Mouse (Mus musculus) erythroblast, embryonic 14.5 days (primary cell): Measurements from ENCODE around the gene E2f2.

ENCODE experiments used
- GATA1 ChIP-seq: IDR thresholded peaks from 2 replicates; pipeline ENCODE4 v1.6.1; 2012; ENCODE audit warnings: low read length, inconsistent platforms, mixed read lengths
- TAL1 ChIP-seq: IDR thresholded peaks from 3 replicates; pipeline ENCODE4 v1.6.1; 2012; ENCODE audit warnings: low read length, inconsistent platforms, mixed read lengths

DNA sequence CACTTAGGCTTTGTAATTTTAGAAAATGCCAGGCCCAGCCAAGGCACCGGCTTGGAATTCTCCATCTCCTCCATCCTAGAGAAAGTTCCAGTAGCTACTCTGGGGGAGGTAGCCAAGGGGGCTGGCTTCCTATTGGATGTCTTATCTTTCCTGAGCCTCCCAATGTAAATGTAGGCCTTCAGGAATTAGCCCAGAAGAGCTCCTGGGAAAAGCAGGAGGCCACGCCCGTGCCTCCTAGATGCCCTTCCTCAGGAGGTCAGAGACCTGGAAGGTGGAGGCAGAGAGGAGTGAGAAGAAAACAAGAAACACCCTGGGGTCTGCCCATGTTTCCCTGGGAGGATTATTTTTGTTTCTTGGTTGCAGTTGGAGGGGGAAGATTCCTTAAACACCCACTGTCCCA is 21.4 kb downstream of the E2f2 start:
- TF ChIP-seq GATA1 (no peak), TAL1 (no peak)
